Mouse (Mus musculus) myocyte (in vitro differentiated cells): ENCODE data around the gene Hacd4.

Experiments
- CEBPB ChIP-seq: IDR thresholded peaks from 2 replicates; pipeline ENCODE4 v1.6.1; 2011; ENCODE audit warnings: mild to moderate bottlenecking, moderate library complexity; ENCODE audit not compliant: poor library complexity, insufficient read depth, severe bottlenecking
- E2F4 ChIP-seq: IDR thresholded peaks from one replicate; pipeline ENCODE4 v1.6.1; 2011; ENCODE audit warnings: mild to moderate bottlenecking, control low read depth, moderate library complexity; ENCODE audit not compliant: insufficient read depth
- MAX ChIP-seq: IDR thresholded peaks from one replicate; pipeline ENCODE4 v1.6.1; 2011; ENCODE audit warnings: low read depth, mild to moderate bottlenecking, control low read depth
- MYOG ChIP-seq, 3 experiments: IDR thresholded peaks; one replicate each; pipeline ENCODE4 v1.6.1; 2011; ENCODE audit warnings: control low read depth in 2 of 3, low read depth in 2 of 3, mild to moderate bottlenecking in 2 of 3; ENCODE audit not compliant: insufficient read length in 2 of 3, control insufficient read depth in 1 of 3, insufficient read depth in 1 of 3
- POLR2A ChIP-seq: IDR thresholded peaks from one replicate; pipeline ENCODE4 v1.6.1; 2011; ENCODE audit warnings: low read depth, mild to moderate bottlenecking, control low read depth, moderate library complexity; ENCODE audit not compliant: insufficient read length
- POLR2AphosphoS2 ChIP-seq: IDR thresholded peaks from one replicate; pipeline ENCODE4 v1.6.1; 2011; ENCODE audit warnings: low read depth, control low read depth; ENCODE audit not compliant: insufficient read length
- REST ChIP-seq: IDR thresholded peaks from one replicate; pipeline ENCODE4 v1.6.1; 2011; ENCODE audit warnings: mild to moderate bottlenecking, control low read depth, moderate library complexity; ENCODE audit not compliant: insufficient read depth, insufficient read length
- TCF12 ChIP-seq: IDR thresholded peaks from one replicate; pipeline ENCODE4 v1.6.1; 2011; ENCODE audit warnings: mild to moderate bottlenecking, control low read depth; ENCODE audit not compliant: poor library complexity, insufficient read depth, severe bottlenecking
- TCF3 ChIP-seq: IDR thresholded peaks from one replicate; pipeline ENCODE4 v1.6.1; 2011; ENCODE audit warnings: low read depth, control low read depth; ENCODE audit not compliant: insufficient read length
- USF1 ChIP-seq: IDR thresholded peaks from one replicate; pipeline ENCODE4 v1.6.1; 2011; ENCODE audit warnings: low read depth, mild to moderate bottlenecking, control low read depth, moderate library complexity

GRCm38 (mm10) chr4:88439669-88440123, 968 bp upstream of the Hacd4 start:
- TF ChIP-seq POLR2A: no peak
- TF ChIP-seq MAX: no peak
- no peak for TF ChIP-seq REST
- TF ChIP-seq POLR2AphosphoS2: no peak
- TF ChIP-seq TCF12: no peak
- TF ChIP-seq E2F4: no peak
- no peak for TF ChIP-seq MYOG (IDR thresholded peaks at IDR 0.05; ENCODE audit: control insufficient read depth in 1 of 3, insufficient read depth in 1 of 3, insufficient read length in 2 of 3, low read depth in 2 of 3)
- no peak for TF ChIP-seq TCF3
- TF ChIP-seq USF1: no peak
- no peak for TF ChIP-seq CEBPB
